Mouse (Mus musculus) forebrain, embryonic 15.5 days (tissue): ENCODE data around the gene Apobec3. TPM values are rescaled to one million over a fixed set of nuclear protein-coding genes. Genes with fewer than 3 reads are reported as not detected.
"Not testable (repeated sequence)": the region's sequence is repeated elsewhere in the genome, so short reads cannot be mapped to it uniquely, and the experiment has no call there.

Experiments
- ATAC-seq: fragments of 200-750 bp; cut with Nextera tagmentation; replicated peaks from 2 replicates; pipeline ENCODE4 v1.8.0; 2017; ENCODE audit warnings: mild to moderate bottlenecking, moderate TSS enrichment, moderate library complexity
- H3K27ac ChIP-seq: fragments of 300-500 bp; sonication (generic); replicated peaks from 2 replicates; pipeline ENCODE4 v1.5.1; 2015; ENCODE audit warnings: mild to moderate bottlenecking, inconsistent platforms
- H3K27me3 ChIP-seq: fragments of 300-500 bp; sonication (generic); 2 replicates; pipeline ENCODE4 v1.6.1; 2015; ENCODE audit warnings: inconsistent platforms
- H3K36me3 ChIP-seq: fragments of 300-500 bp; sonication (generic); 2 replicates; pipeline ENCODE4 v1.6.1; 2015; ENCODE audit warnings: mild to moderate bottlenecking, inconsistent platforms
- H3K4me1 ChIP-seq: fragments of 300-500 bp; sonication (generic); 2 replicates; pipeline ENCODE4 v1.6.1; 2015; ENCODE audit warnings: inconsistent platforms
- H3K4me2 ChIP-seq: fragments of 300-500 bp; sonication (generic); replicated peaks from 2 replicates; pipeline ENCODE4 v1.6.1; 2015; ENCODE audit warnings: mild to moderate bottlenecking, inconsistent platforms
- H3K4me3 ChIP-seq: fragments of 300-500 bp; sonication (generic); 2 replicates; pipeline ENCODE4 v1.5.1; 2015; ENCODE audit warnings: mild to moderate bottlenecking, inconsistent platforms
- H3K9ac ChIP-seq: fragments of 300-500 bp; sonication (generic); replicated peaks from 2 replicates; pipeline ENCODE4 v1.6.1; 2015; ENCODE audit warnings: mild to moderate bottlenecking, inconsistent platforms
- H3K9me3 ChIP-seq: fragments of 300-500 bp; sonication (generic); 2 replicates; pipeline ENCODE4 v1.6.1; 2016; ENCODE audit warnings: inconsistent platforms
- WGBS: fragments of 180-500 bp; shearing (Covaris S2); methylation state at CpG from one replicate; pipeline ENCODE4 v1.1.7; 2015; ENCODE audit warnings: mixed read lengths; 5-methylcytosine and 5-hydroxymethylcytosine counted together
- polyA plus RNA-seq: library from polyadenylated mRNA; unstranded; fragments of >200 nt; fragmentation: Nextera tagmentation; extraction: Ambion mirVana; gene quantifications from 2 replicates; pipeline ENCODE4 v1.2.1, GENCODE M21; 2015

Apobec3 gene
- polyA plus RNA-seq, 1 experiment from 2014 or later: 6.6 TPM

DNA sequence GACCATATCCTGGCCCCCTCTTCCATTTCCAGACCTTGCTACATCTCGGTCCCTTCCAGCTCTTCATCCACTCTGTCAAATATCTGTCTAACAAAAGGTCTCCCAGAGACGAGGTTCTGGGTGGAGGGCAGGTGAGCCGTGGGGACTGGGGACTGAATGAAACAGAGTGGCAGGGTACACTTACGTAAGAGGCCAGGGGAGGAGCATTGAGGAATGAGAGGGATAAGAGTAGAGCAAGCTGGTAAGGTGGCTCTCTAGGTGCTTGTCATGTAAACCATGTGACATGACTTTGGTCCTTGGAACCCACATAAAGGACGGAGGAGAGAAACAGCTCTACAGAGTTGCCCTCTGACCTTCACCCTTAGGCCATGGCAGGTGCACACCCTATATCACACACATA lies 7.5 kb downstream of the Apobec3 start:
- no peaks in the 10 kb centered on the region for H3K27me3 ChIP-seq
- no peak overlapping the region for H3K4me3 ChIP-seq
- H3K4me1 ChIP-seq: no peaks in the 10 kb centered on the region
- H3K36me3 ChIP-seq: no peaks in the 10 kb centered on the region
- no peaks in the 10 kb centered on the region for H3K9me3 ChIP-seq
- no peak for ATAC-seq
- H3K4me2 ChIP-seq: no peak overlapping the region
- 89% methylated on average over 5 of the region's 5 CpGs for WGBS
- no peak overlapping the region for H3K27ac ChIP-seq
- H3K9ac ChIP-seq: no peak overlapping the region

GRCm38 (mm10) chr15:79899828-79900510 lies 8.5 kb downstream of the Apobec3 start:
- no peak overlapping the region for H3K9ac ChIP-seq
- 87% methylated on average over 6 of the region's 6 CpGs for WGBS
- ATAC-seq: no peak
- H3K27ac ChIP-seq: no peak overlapping the region
- H3K9me3 ChIP-seq: no peaks in the 10 kb centered on the region
- H3K27me3 ChIP-seq: no peaks in the 10 kb centered on the region
- no peaks in the 10 kb centered on the region for H3K36me3 ChIP-seq
- no peaks in the 10 kb centered on the region for H3K4me1 ChIP-seq
- no peak overlapping the region for H3K4me3 ChIP-seq
- no peak overlapping the region for H3K4me2 ChIP-seq

DNA sequence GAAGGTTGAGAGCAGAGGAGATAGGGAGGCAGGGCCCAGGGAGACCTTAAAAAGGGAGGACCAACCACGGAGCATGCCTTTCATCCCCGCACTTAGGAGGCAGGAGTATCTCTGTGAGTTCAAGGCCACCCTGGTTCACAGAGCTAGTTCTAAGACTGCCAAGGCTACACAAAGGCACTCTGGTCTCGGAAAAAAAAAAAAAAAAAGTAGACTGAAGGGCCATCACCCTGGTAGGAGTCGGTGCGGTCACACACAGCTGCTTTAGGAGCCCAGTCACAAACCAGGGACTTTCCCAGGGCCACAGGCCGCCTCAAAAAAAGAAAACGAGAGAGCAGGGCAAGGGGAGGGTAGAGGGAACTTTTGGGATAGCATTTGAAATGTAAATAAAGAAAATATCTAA lies 9.3 kb downstream of the Apobec3 start:
- H3K4me3 ChIP-seq: no peak overlapping the region
- H3K36me3 ChIP-seq: no peaks in the 10 kb centered on the region
- ATAC-seq: no peak
- H3K4me2 ChIP-seq: no peak overlapping the region
- no peaks in the 10 kb centered on the region for H3K4me1 ChIP-seq
- no peaks in the 10 kb centered on the region for H3K27me3 ChIP-seq
- H3K27ac ChIP-seq: no peak overlapping the region
- WGBS: 64% methylated on average over 7 of the region's 7 CpGs
- no peak overlapping the region for H3K9ac ChIP-seq
- no peaks in the 10 kb centered on the region for H3K9me3 ChIP-seq

DNA sequence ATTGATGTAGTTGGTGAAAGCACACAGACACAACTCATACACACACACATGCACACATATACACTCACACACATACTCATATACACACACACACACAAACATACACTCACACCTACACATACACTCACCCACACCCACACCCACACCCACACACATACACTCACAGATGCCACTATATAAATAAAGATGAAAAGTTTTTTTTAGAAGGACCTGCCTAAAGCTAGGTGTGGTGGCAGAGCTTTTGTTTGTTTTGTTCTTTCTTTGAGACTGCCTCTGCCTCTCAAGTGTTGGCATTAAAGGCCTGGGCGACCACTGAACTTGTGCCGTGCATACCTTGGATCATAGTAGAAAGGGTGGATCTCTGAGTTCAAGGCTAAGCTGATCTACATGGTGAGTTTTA lies 9.9 kb downstream of the Apobec3 start:
- no peak overlapping the region for H3K27ac ChIP-seq
- no peaks in the 10 kb centered on the region for H3K27me3 ChIP-seq
- H3K4me2 ChIP-seq: no peak overlapping the region
- no peaks in the 10 kb centered on the region for H3K4me1 ChIP-seq
- H3K9ac ChIP-seq: no peak overlapping the region
- ATAC-seq: no peak
- no peak overlapping the region for H3K4me3 ChIP-seq
- WGBS: 83% methylated on average over 2 of the region's 2 CpGs
- no peaks in the 10 kb centered on the region for H3K36me3 ChIP-seq
- no peaks in the 10 kb centered on the region for H3K9me3 ChIP-seq

DNA sequence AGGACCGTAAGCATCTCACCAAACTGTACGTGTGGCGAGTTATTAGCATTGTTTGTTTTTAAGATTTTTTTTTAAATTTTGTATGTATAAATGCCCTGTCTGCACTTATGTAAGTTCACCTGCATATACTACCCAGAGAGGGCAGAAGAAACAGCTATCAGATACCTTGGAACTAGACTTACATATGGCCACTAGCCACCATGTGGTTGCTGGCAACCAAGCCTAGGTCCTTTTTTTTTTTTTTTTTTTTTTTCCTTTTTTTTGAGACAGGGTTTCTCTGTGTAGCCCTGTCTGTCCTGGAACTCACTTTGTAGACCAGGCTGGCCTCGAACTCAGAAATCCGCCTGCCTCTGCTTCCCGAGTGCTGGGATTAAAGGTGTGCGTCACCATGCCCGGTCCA lies 11.6 kb downstream of the Apobec3 start:
- not testable (repeated sequence) for H3K4me2 ChIP-seq, H3K4me1 ChIP-seq, ATAC-seq, H3K9ac ChIP-seq, H3K27ac ChIP-seq, H3K4me3 ChIP-seq, H3K9me3 ChIP-seq, H3K27me3 ChIP-seq, H3K36me3 ChIP-seq
- 96% methylated on average over 8 of the region's 8 CpGs for WGBS

DNA sequence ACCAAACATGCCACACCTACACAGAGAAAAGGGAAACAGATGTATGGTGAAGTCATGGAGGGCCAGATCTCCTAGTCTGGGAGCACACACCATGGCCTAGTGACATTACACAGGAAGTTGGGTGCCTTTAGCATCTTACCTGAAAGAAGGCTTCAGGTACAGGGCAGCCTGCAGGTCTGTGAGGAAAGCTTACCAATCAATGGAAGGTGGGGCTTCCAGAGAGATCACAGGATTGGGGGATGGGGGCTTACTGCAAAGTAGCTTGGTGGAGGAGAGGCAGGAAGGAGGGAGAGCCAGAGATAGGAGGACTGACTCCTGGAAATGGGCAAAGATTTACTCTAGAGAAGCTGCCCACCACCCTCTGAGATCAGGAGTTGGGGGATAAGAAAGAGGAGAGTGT lies 12.5 kb downstream of the Apobec3 start:
- Histone ChIP-seq H3K9ac (no peak overlapping the region), H3K4me2 (no peak overlapping the region), H3K4me3 (no peak overlapping the region), H3K4me1 (no peaks in the 10 kb centered on the region), H3K9me3 (no peaks in the 10 kb centered on the region), H3K27ac (no peak overlapping the region), H3K36me3 (no peaks in the 10 kb centered on the region), H3K27me3 (no peaks in the 10 kb centered on the region)
- no peak for ATAC-seq

DNA sequence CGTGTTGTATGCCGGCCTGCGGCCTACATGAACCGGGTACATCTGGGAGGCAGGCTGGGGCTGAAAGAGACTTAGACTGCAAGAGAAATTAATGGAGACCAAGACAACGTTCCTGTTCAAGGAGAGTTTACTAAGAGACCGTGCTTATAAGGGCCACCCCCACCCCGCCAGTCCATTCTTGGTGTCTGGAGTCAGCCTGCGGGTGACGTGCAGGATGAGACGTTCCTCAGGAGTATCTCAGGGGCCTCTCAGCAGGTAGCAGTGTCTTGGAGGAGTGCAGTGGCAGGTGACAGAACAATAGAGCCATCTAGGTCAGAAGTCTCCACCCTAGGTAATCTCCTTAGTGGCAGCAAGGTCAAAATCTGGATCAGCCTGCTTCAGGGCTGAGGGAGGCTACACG lies 13.2 kb downstream of the Apobec3 start:
- not testable (repeated sequence) for H3K4me2 ChIP-seq, H3K4me3 ChIP-seq, H3K9ac ChIP-seq, H3K27ac ChIP-seq, H3K27me3 ChIP-seq, H3K4me1 ChIP-seq, H3K9me3 ChIP-seq, H3K36me3 ChIP-seq, ATAC-seq
- WGBS: 83% methylated on average over 11 of the region's 11 CpGs

- Histone ChIP-seq H3K27ac (no peak overlapping the region), H3K9ac (no peak overlapping the region), H3K4me2 (no peak overlapping the region), H3K27me3 (no peaks in the 10 kb centered on the region), H3K4me1 (no peaks in the 10 kb centered on the region), H3K36me3 (no peaks in the 10 kb centered on the region), H3K9me3 (no peaks in the 10 kb centered on the region), H3K4me3 (no peak overlapping the region)
- 54% methylated on average over 12 of the region's 12 CpGs for WGBS
- no peak for ATAC-seq
These were observed 13.8 kb downstream of the Apobec3 start for GRCm38 (mm10) chr15:79905211-79905610.

DNA sequence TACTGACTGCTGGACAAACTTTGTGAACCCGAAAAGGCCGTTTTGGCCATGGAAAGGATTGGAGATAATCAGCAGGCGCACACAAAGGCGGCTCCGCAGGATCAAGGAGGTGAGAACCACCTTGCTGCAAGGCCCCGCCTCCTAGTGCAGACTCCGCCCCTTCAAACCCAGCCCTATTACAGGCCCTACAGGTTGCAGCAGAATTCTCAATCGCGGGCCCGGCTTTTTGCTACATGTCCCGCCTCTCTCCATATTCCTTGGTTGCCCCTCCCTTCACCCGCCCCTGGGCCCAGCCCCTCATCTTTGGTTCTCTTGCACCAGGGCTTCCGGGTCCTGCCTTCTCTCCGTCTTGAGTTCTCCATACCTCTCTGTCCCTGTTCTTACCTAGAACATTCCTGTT lies 15.4 kb downstream of the Apobec3 start:
- Histone ChIP-seq H3K27me3 (no peaks in the 10 kb centered on the region), H3K9me3 (no peaks in the 10 kb centered on the region), H3K9ac (no peak overlapping the region), H3K27ac (no peak overlapping the region), H3K4me2 (no peak overlapping the region), H3K36me3 (no peaks in the 10 kb centered on the region), H3K4me3 (no peak overlapping the region), H3K4me1 (no peaks in the 10 kb centered on the region)
- WGBS: 62% methylated on average over 14 of the region's 14 CpGs
- ATAC-seq: no peak

DNA sequence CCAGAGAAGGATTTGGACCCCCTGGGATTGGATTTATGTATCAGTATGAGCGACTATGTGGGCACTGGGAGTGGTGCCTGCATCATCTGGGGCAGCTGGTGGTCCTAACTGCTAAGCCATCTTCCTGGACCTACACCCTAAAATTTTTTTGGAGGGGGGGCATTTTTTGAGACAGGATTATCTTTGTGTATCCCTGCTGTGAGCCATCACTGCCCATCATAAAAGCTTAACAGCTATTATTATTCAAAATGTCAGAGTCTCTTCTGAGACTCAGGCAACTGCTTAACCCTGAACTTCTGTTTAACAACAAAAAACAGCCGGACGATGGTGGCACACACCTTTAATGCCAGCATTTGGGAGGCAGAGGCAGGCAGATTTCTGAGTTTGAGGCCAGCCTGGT lies 17.5 kb downstream of the Apobec3 start:
- H3K27ac ChIP-seq, H3K4me1 ChIP-seq, ATAC-seq, H3K9me3 ChIP-seq, H3K4me2 ChIP-seq, H3K27me3 ChIP-seq, H3K36me3 ChIP-seq, H3K9ac ChIP-seq, H3K4me3 ChIP-seq: not testable (repeated sequence)
- WGBS: 84% methylated on average over 3 of the region's 3 CpGs

DNA sequence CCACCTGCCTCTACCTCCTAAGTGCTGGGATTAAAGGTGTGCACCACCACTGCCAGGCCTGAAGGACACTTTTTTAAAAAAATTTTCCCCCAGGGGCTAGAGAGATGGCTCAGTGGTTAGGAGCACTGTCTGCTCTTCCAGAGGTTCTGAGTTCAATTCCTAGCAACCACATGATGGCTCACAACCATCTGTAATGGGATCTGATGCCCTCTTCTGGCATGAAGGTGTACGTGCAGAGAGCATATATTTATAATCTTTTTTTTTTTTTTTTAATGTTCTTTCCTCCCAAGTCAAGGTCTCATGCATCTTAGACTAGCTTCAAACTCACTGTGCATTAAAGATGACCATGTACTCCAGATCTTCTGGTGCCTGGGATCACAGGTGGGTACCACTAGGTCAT lies 19.4 kb downstream of the Apobec3 start:
- not testable (repeated sequence) for H3K9me3 ChIP-seq, H3K27me3 ChIP-seq, ATAC-seq, H3K27ac ChIP-seq, H3K4me2 ChIP-seq, H3K9ac ChIP-seq, H3K4me1 ChIP-seq, H3K36me3 ChIP-seq, H3K4me3 ChIP-seq
- WGBS: 91% methylated on average over 1 of the region's 1 CpGs

DNA sequence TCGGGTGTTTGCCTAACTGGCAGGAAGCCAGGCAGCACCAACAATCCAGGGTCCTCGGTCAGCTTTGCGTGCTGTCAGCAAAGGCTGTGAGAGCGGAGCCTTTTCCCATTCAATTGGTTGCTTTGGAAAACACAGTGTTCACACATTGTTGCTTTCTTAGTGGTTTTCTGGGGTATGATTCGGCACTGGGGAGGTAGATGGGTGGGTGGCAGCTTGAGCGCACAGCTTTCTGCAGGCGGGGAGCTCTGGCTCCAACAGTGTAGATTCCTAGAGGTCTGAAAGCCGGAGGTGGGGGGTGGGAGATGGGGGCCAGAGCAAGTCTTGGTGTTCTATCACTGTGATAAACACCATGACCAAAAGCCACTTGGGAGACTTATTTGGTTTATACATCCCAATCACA lies 19.9 kb downstream of the Apobec3 start:
- Histone ChIP-seq H3K27me3 (no peaks in the 10 kb centered on the region), H3K9me3 (no peaks in the 10 kb centered on the region), H3K4me2 (no peak overlapping the region), H3K4me1 (no peaks in the 10 kb centered on the region), H3K9ac (no peak overlapping the region), H3K4me3 (no peak overlapping the region), H3K27ac (no peak overlapping the region), H3K36me3 (no peaks in the 10 kb centered on the region)
- ATAC-seq: no peak
- WGBS: 71% methylated on average over 8 of the region's 8 CpGs

GRCm38 (mm10) chr15:79913761-79914346 lies 22.4 kb downstream of the Apobec3 start:
- Histone ChIP-seq H3K4me2 (no peak overlapping the region), H3K27me3 (no peaks in the 10 kb centered on the region), H3K4me1 (no peaks in the 10 kb centered on the region), H3K4me3 (no peak overlapping the region), H3K9me3 (no peaks in the 10 kb centered on the region), H3K36me3 (no peaks in the 10 kb centered on the region), H3K9ac (no peak overlapping the region), H3K27ac (no peak overlapping the region)
- 88% methylated on average over 6 of the region's 6 CpGs for WGBS
- no peak for ATAC-seq
